Mouse (Mus musculus) forebrain, embryonic 11.5 days (tissue): ENCODE data around the gene Il22ra2. TPM values are rescaled to one million over a fixed set of nuclear protein-coding genes. Genes with fewer than 3 reads are reported as not detected.

ENCODE experiments used
- ATAC-seq: fragments of 200-750 bp; cut with Nextera tagmentation; replicated peaks from 2 replicates; pipeline ENCODE4 v1.8.0; 2017; ENCODE audit warnings: moderate TSS enrichment; ENCODE audit not compliant: low FRiP score
- DNase-seq: peaks from one replicate; pipeline ENCODE4 v3.0.0-alpha.2; 2017; ENCODE audit warnings: low spot score
- H3K27ac ChIP-seq: fragments of 300-500 bp; sonication (generic); 2 replicates; pipeline ENCODE4 v1.5.1; 2014; ENCODE audit warnings: low read depth, low read length
- H3K27me3 ChIP-seq: fragments of 300-500 bp; sonication (generic); 2 replicates; pipeline ENCODE4 v1.6.1; 2014; ENCODE audit warnings: mild to moderate bottlenecking, low read length, mixed read lengths; ENCODE audit not compliant: control insufficient read depth, insufficient read depth
- H3K36me3 ChIP-seq: fragments of 300-500 bp; sonication (generic); 2 replicates; pipeline ENCODE4 v1.6.1; 2014; ENCODE audit warnings: mild to moderate bottlenecking, low read length, moderate library complexity, mixed read lengths; ENCODE audit not compliant: control insufficient read depth, insufficient read depth
- H3K4me1 ChIP-seq: fragments of 300-500 bp; sonication (generic); replicated peaks from 2 replicates; pipeline ENCODE4 v1.6.1; 2014; ENCODE audit warnings: low read length, mixed read lengths; ENCODE audit not compliant: control insufficient read depth, insufficient read depth
- H3K4me2 ChIP-seq: fragments of 300-500 bp; sonication (generic); 2 replicates; pipeline ENCODE4 v1.6.1; 2014; ENCODE audit warnings: low read depth, mild to moderate bottlenecking, low read length, moderate library complexity, mixed read lengths; ENCODE audit not compliant: severe bottlenecking
- H3K4me3 ChIP-seq: fragments of 300-500 bp; sonication (generic); 2 replicates; pipeline ENCODE4 v1.5.1; 2014; ENCODE audit warnings: low read depth, low read length
- H3K9ac ChIP-seq: fragments of 300-500 bp; sonication (generic); 2 replicates; pipeline ENCODE4 v1.6.1; 2014; ENCODE audit warnings: low read length
- H3K9me3 ChIP-seq: fragments of 300-500 bp; sonication (generic); 2 replicates; pipeline ENCODE4 v1.6.1; 2016; ENCODE audit warnings: low read length, mixed read lengths; ENCODE audit not compliant: control insufficient read depth
- whole genome bisulfite sequencing: fragments of 180-500 bp; shearing (Covaris S2); extraction: QIAGEN DNeasy Blood & Tissue Kit; methylation state at CpG from one replicate; pipeline ENCODE4 v1.1.7; 2014; 5-methylcytosine and 5-hydroxymethylcytosine counted together
- polyA plus RNA-seq: library from polyadenylated mRNA; unstranded; fragments of >200 nt; fragmentation: Nextera tagmentation; extraction: Ambion mirVana; gene quantifications from 2 replicates; pipeline ENCODE4 v1.2.1, GENCODE M21; 2014

Gene Il22ra2
- polyA plus RNA-seq, 1 experiment from 2014 or later = not detected

GRCm38 (mm10) chr10:19657426-19657825 is 35.6 kb downstream of the Il22ra2 start:
- Histone ChIP-seq H3K9ac (no peak overlapping the region), H3K27me3 (no peaks in the 10 kb centered on the region), H3K4me2 (no peak overlapping the region), H3K4me3 (no peak overlapping the region), H3K4me1 (no peaks in the 10 kb centered on the region), H3K36me3 (no peaks in the 10 kb centered on the region), H3K9me3 (no peaks in the 10 kb centered on the region), H3K27ac (no peak overlapping the region)
- ATAC-seq (no peak), DNase-seq (no peak)
- WGBS = 96% methylated on average over 9 of the region's 9 CpGs

- H3K4me1 ChIP-seq = no peaks in the 10 kb centered on the region
- WGBS = 92% methylated on average over 5 of the region's 5 CpGs
- H3K4me3 ChIP-seq = no peak overlapping the region
- DNase-seq (no peak), ATAC-seq (no peak)
- H3K36me3 ChIP-seq = no peaks in the 10 kb centered on the region
- H3K27ac ChIP-seq = no peak overlapping the region
- no peaks in the 10 kb centered on the region for H3K9me3 ChIP-seq
- H3K9ac ChIP-seq = no peak overlapping the region
- no peaks in the 10 kb centered on the region for H3K27me3 ChIP-seq
- H3K4me2 ChIP-seq = no peak overlapping the region
Observed at GRCm38 (mm10) chr10:19659953-19660352, 38.2 kb downstream of the Il22ra2 start.

- no peak overlapping the region for H3K9ac ChIP-seq
- ATAC-seq (no peak), DNase-seq (no peak)
- 89% methylated on average over 5 of the region's 5 CpGs for WGBS
- H3K4me3 ChIP-seq = no peak overlapping the region
- no peaks in the 10 kb centered on the region for H3K9me3 ChIP-seq
- H3K27me3 ChIP-seq = no peaks in the 10 kb centered on the region
- H3K4me1 ChIP-seq = no peaks in the 10 kb centered on the region
- H3K4me2 ChIP-seq = no peak overlapping the region
- no peaks in the 10 kb centered on the region for H3K36me3 ChIP-seq
- no peak overlapping the region for H3K27ac ChIP-seq
Observed at GRCm38 (mm10) chr10:19668973-19669372, 47.2 kb downstream of the Il22ra2 start.

- DNase-seq (no peak), ATAC-seq (no peak)
- Histone ChIP-seq H3K9ac (no peak overlapping the region), H3K36me3 (no peaks in the 10 kb centered on the region), H3K4me1 (no peaks in the 10 kb centered on the region), H3K27ac (no peak overlapping the region), H3K27me3 (no peaks in the 10 kb centered on the region), H3K9me3 (no peaks in the 10 kb centered on the region), H3K4me3 (no peak overlapping the region), H3K4me2 (no peak overlapping the region)
Observed at GRCm38 (mm10) chr10:19672015-19672414, 50.2 kb downstream of the Il22ra2 start.

- no peaks in the 10 kb centered on the region for H3K9me3 ChIP-seq
- H3K36me3 ChIP-seq = no peaks in the 10 kb centered on the region
- H3K27ac ChIP-seq = no peak overlapping the region
- H3K4me1 ChIP-seq = no peaks in the 10 kb centered on the region
- H3K4me2 ChIP-seq = no peak overlapping the region
- DNase-seq = no peak
- H3K27me3 ChIP-seq = no peaks in the 10 kb centered on the region
- 94% methylated on average over 1 of the region's 1 CpGs for WGBS
- H3K9ac ChIP-seq = no peak overlapping the region
- ATAC-seq = no peak
- H3K4me3 ChIP-seq = no peak overlapping the region
Observed at GRCm38 (mm10) chr10:19673146-19673545, 51.3 kb downstream of the Il22ra2 start.

Other genes with a start within 250 kb of the Il22ra2 start
- gene Ifngr1, start 30.0 kb upstream of the Il22ra2 start, polyA plus RNA-seq = 23.7 and 26.2 TPM in 2 replicates
- gene Il20ra, start 90.6 kb downstream of the Il22ra2 start, polyA plus RNA-seq = not detected in 2 replicates
- gene Slc35d3, start 229.5 kb downstream of the Il22ra2 start, polyA plus RNA-seq = 0.52 and 0.69 TPM in 2 replicates